Mouse (Mus musculus) embryonic fibroblast, embryonic 13.5 days (primary cell): ENCODE measurements at regions not wholly inside any gene's neighbourhood (a gene's known extent, or its start where the extent isn't known, plus 50 kb on each side); places are given as distances from the start of the nearest gene placed in this dataset.

Experiments
- H3K27ac ChIP-seq: 2 replicates; pipeline ENCODE4 v1.5.1; 2012; ENCODE audit warnings: low read length, control low read depth, inconsistent platforms; ENCODE audit not compliant: insufficient read depth
- H3K4me1 ChIP-seq: 2 replicates; pipeline ENCODE4 v1.6.1; 2011; ENCODE audit warnings: low read length; ENCODE audit not compliant: control insufficient read depth, insufficient read depth
- H3K4me3 ChIP-seq: 2 replicates; pipeline ENCODE4 v1.5.1; 2011; ENCODE audit warnings: mild to moderate bottlenecking, control low read depth, low read length; ENCODE audit not compliant: insufficient read depth
- CTCF ChIP-seq: IDR thresholded peaks from 2 replicates; pipeline ENCODE4 v1.5.1; 2011; ENCODE audit warnings: mild to moderate bottlenecking, control low read depth, low read length, moderate library complexity, borderline replicate concordance; ENCODE audit not compliant: insufficient read depth
- POLR2A ChIP-seq: IDR thresholded peaks from 2 replicates; pipeline ENCODE4 v1.6.1; 2011; ENCODE audit warnings: low read depth, mild to moderate bottlenecking, control low read depth, low read length, moderate library complexity

DNA sequence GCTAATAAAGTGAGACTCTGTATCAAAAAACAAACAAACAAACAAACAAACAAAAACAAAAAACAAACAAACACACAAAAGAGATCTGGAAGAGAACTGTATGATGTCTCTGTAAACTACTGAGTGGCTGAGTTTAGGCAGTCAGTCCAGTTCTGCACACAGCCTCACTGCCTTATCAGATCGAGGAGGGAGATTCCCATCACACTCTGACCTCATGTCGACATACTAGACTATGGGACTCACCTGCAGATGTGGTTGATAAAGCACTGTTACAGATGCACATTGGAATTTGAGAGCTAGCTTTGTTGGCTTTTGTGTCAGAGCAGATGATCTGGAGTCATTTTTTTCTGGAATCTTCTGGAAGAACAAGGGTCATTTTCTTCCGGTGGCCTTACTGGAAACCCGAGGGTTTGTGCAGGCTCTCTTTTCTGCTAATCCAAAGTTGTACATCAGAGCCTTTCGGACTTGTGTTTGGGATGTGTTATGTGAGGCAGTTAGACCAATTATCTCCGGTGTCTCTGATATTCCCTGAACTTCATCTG, 135.6 kb upstream of the Nrip1 start:
- H3K27ac ChIP-seq = no peak overlapping the region

DNA sequence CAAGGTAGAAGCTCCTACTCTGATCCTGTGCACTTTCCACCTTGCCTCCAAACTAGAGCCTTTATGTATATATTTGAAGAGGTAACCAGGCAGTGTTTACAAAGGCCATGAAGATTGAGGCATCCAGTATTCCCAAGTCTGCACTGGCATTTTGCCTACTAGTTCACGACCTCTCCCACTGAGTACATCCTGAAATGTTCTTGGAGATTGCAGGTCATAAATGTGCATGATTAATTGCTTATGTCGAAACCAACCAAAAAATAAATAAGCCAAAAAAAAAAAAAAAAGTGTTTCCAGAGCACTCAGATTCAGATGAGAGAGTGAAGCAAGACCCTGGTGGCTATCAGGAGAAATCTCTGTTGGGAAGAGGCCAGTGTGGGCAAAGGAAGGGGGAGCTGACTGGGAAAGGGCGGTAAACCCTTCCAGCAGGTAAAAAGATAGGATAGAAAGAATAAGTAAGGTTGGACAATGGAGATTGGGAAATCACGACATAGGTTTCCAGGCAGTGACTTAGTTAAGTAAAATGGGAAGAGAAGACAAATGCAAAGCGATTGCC, 133.6 kb upstream of the Nrip1 start:
- Histone ChIP-seq H3K27ac (no peak overlapping the region), H3K4me3 (no peak overlapping the region), H3K4me1 (no peaks in the 10 kb centered on the region)
- TF ChIP-seq POLR2A = no peak
- no peak for TF ChIP-seq CTCF

More for the DNA sequence above, 135.6 kb upstream of the Nrip1 start:
- H3K4me3 ChIP-seq = no peak overlapping the region
- H3K4me1 ChIP-seq = no peaks in the 10 kb centered on the region
- TF ChIP-seq POLR2A (no peak), CTCF (no peak)

DNA sequence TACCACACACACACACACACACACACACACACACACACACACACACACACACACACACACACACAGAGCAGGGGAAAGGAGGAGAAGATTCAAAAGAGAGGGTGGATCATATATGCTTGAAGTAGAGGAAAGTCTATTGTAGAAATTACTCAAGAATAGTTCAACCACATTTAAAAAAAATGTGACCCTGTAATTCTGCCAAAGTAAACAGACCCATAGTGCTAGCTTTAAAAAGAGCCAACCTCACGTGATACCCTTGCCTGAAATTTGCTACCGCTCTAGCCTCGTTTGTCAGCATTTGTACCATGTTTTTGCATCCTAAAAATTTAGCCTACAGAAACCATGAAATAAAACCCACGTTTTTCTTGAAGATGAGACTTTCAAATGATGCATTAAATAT, 132.6 kb upstream of the Nrip1 start:
- no peaks in the 10 kb centered on the region for H3K4me1 ChIP-seq
- no peak overlapping the region for H3K27ac ChIP-seq
- no peak overlapping the region for H3K4me3 ChIP-seq
- TF ChIP-seq POLR2A (no peak), CTCF (no peak)

DNA sequence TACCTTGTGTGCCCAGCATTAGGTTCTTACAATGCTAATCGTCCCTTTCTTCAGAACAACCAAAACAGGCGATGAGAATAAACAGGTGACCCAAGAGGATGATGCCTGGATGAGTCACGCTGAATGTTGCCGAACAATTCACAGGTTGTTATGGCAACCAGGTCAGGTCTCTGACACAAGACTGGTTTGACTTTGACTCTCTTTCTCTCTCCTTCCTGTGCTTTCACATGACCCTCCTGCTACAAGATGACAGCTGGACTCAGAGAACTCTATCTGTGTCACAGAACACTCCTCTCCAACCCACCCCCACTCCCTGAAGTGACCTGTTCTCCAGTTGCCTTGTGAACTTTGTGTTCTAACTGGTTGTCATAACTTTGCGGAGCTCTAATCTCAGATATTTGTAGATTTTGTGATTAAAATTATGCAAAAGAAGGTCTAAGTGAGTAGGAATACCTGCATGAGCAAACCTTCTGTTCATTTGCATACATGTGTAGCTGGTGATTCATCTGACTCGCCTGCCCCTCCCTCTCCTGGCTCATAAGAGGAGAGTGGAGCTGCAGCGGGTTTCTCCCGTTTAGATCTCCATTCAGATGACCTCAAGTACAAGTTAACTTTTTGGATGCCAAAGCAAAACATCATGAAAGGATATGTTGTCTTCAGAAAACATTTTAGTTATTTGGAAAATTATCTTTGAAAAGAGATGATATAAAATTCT, 126.2 kb upstream of the Nrip1 start:
- H3K4me1 ChIP-seq = no peaks in the 10 kb centered on the region
- no peak overlapping the region for H3K4me3 ChIP-seq
- no peak overlapping the region for H3K27ac ChIP-seq
- TF ChIP-seq POLR2A (no peak), CTCF (no peak)

DNA sequence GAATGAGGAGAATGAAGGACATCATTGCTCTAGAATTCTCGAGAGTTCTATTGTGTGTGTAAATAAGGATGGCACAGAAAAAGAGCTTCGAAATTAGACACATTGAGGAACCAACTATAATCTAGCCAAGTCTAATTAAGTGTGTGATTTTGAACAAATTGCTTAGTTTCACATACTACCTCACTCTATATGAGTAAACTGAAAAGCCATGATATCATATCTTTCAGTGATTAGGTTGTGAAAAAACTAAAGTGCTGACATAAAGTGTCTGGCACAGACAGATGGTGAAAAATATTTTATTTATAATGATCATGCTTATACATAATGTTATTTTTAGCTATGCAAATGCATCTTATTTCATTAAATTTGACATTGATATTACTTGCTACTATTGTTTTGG, 124.6 kb upstream of the Nrip1 start:
- Histone ChIP-seq H3K4me1 (no peaks in the 10 kb centered on the region), H3K27ac (no peak overlapping the region), H3K4me3 (no peak overlapping the region)
- no peak for TF ChIP-seq POLR2A
- no peak for TF ChIP-seq CTCF

DNA sequence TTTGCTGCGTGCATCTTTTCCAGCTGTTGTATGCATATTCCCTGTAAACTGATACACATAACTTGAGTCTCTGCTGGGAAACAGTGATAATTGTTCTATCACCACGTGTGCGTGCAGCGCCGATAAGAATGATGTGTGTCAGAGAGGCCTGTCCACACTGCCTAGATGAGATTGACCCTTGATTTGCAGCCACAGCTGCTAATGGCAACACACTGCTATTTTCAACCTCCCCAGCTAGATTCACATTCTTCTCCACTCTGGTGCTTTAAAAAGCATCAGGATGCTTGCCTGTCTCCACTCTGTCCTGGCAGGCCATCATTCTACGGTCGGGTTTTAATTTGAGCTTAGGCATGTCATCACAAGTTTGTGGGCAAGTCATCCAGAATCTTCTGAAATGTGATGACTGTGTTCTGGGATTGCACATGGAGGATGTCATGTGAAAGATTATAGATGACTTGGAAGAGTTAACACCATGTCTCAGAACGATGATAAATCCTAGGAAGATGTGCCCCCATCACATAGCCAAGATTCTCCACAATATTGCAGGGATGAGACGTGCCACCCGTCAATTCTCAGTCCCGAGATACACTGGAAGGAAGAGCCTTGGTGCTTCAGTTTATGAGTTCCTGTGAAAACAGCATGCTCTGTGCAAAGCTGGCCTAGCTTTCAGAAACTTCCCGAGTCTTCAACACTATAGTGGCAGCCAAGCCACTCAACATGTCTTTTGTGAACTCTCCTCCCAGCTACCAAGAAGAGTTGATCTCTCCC, 123.6 kb upstream of the Nrip1 start:
- Histone ChIP-seq H3K27ac (no peak overlapping the region), H3K4me3 (no peak overlapping the region), H3K4me1 (no peaks in the 10 kb centered on the region)
- TF ChIP-seq CTCF = no peak
- TF ChIP-seq POLR2A = no peak

- TF ChIP-seq POLR2A (no peak), CTCF (no peak)
- H3K4me1 ChIP-seq = no peaks in the 10 kb centered on the region
- no peak overlapping the region for H3K27ac ChIP-seq
- H3K4me3 ChIP-seq = no peak overlapping the region
Observed at GRCm38 (mm10) chr16:76483419-76483818, 109.8 kb upstream of the Nrip1 start.

GRCm38 (mm10) chr16:76481966-76482365, 108.3 kb upstream of the Nrip1 start:
- TF ChIP-seq POLR2A (no peak), CTCF (no peak)
- H3K4me3 ChIP-seq = no peak overlapping the region
- no peaks in the 10 kb centered on the region for H3K4me1 ChIP-seq
- H3K27ac ChIP-seq = no peak overlapping the region

DNA sequence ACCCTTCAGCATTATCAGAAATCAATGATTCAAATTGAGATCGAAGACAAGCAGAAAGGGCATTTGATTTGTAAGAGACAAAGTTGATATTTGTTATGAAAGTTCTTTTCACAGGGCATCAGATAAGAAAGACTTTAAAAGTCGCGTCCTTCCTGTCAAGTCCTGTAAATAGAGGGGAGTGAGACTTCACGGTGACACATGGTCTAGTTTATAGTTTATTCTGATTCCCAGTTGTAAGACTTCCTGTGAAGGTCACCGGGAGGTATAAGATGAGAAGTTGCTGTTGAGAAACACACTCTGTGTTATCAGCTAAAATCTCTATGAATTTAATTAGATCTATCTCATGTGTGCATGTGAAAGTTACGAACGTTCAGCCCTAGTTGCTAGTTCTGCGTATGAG, 103.8 kb upstream of the Nrip1 start:
- Histone ChIP-seq H3K27ac (no peak overlapping the region), H3K4me1 (no peaks in the 10 kb centered on the region), H3K4me3 (no peak overlapping the region)
- TF ChIP-seq POLR2A = no peak
- no peak for TF ChIP-seq CTCF

- Histone ChIP-seq H3K4me3 (no peak overlapping the region), H3K27ac (no peak overlapping the region), H3K4me1 (no peaks in the 10 kb centered on the region; the same call in 1 of the 2 replicates)
- TF ChIP-seq POLR2A = no peak
- no peak for TF ChIP-seq CTCF
Observed at GRCm38 (mm10) chr16:76474481-76474880, 100.9 kb upstream of the Nrip1 start.
